Mouse (Mus musculus) olfactory bulb, adult 2 months (tissue): ENCODE data around the gene Mtch1.
"Not testable (repeated sequence)": the region's sequence is repeated elsewhere in the genome, so short reads cannot be mapped to it uniquely, and the experiment has no call there.

Source experiments
- CTCF ChIP-seq: fragments of 200-500 bp; IDR thresholded peaks from 2 replicates; pipeline ENCODE4 v1.5.1; 2012; ENCODE audit warnings: low read depth, mild to moderate bottlenecking, low read length, moderate library complexity; ENCODE audit not compliant: insufficient read depth
- POLR2A ChIP-seq: fragments of 200-500 bp; IDR thresholded peaks from 2 replicates; pipeline ENCODE4 v1.6.1; 2012; ENCODE audit warnings: mild to moderate bottlenecking, low read depth, low read length, moderate library complexity; ENCODE audit not compliant: insufficient read depth

DNA sequence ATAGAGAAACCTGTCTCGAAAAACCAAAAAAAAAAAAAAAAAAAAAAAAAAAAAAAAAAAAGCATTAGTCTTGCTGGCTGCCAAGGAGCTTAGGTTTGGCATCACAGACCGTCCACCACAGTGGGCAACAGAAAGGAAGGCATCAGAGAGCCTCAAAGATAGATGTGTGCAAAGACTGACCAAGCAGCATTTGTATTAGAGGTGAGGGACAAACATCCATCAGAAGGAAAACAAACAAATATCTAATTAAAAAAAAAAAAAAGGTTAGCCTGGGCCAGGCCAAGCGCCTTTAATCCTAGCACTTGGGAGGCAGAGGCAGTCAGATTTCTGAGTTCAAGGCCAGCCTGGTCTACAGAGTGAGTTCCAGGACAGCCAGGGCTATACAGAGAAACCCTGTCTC is 30.4 kb downstream of the Mtch1 start, which contains the start of gene Pi16:
- not testable (repeated sequence) for TF ChIP-seq CTCF, POLR2A
